Mouse (Mus musculus) stomach, embryonic 15.5 days (tissue): ENCODE data around the gene Zglp1. TPM values are rescaled to one million over a fixed set of nuclear protein-coding genes. Genes with fewer than 3 reads are reported as not detected.
A peak's percentile ranks its signal among the peaks of the same experiment; 100 is the strongest.

Source experiments
- ATAC-seq: fragments of 200-750 bp; cut with Nextera tagmentation; 2 replicates; pipeline ENCODE4 v1.8.0; 2017; ENCODE audit warnings: low read depth, moderate number of reproducible peaks, moderate TSS enrichment; ENCODE audit not compliant: insufficient read depth, low FRiP score
- H3K27ac ChIP-seq: fragments of 300-500 bp; sonication (generic); 2 replicates; pipeline ENCODE4 v1.5.1; 2015; ENCODE audit warnings: mild to moderate bottlenecking, inconsistent platforms
- H3K27me3 ChIP-seq: fragments of 300-500 bp; sonication (generic); replicated peaks from 2 replicates; pipeline ENCODE4 v1.6.1; 2015; ENCODE audit warnings: inconsistent platforms
- H3K36me3 ChIP-seq: fragments of 300-500 bp; sonication (generic); 2 replicates; pipeline ENCODE4 v1.6.1; 2015; ENCODE audit warnings: inconsistent platforms
- H3K4me1 ChIP-seq: fragments of 300-500 bp; sonication (generic); 2 replicates; pipeline ENCODE4 v1.6.1; 2015; ENCODE audit warnings: inconsistent platforms
- H3K4me2 ChIP-seq: fragments of 300-500 bp; sonication (generic); 2 replicates; pipeline ENCODE4 v1.6.1; 2015; ENCODE audit warnings: mild to moderate bottlenecking, inconsistent platforms
- H3K4me3 ChIP-seq: fragments of 300-500 bp; sonication (generic); replicated peaks from 2 replicates; pipeline ENCODE4 v1.5.1; 2015; ENCODE audit warnings: inconsistent platforms
- H3K9ac ChIP-seq: fragments of 300-500 bp; sonication (generic); 2 replicates; pipeline ENCODE4 v1.6.1; 2015; ENCODE audit warnings: inconsistent platforms
- H3K9me3 ChIP-seq: fragments of 300-500 bp; sonication (generic); 2 replicates; pipeline ENCODE4 v1.6.1; 2016; ENCODE audit warnings: inconsistent platforms
- WGBS: fragments of 180-500 bp; shearing (Covaris S2); methylation state at CpG from one replicate; pipeline ENCODE4 v1.1.7; 2015; 5-methylcytosine and 5-hydroxymethylcytosine counted together
- polyA plus RNA-seq: library from polyadenylated mRNA; unstranded; fragments of >200 nt; fragmentation: Nextera tagmentation; extraction: Ambion mirVana; gene quantifications from 2 replicates; pipeline ENCODE4 v1.2.1, GENCODE M21; 2015

The Zglp1 gene
- polyA plus RNA-seq, 1 experiment from 2014 or later = not detected

- ATAC-seq = no peak
- no peak overlapping the region for H3K27ac ChIP-seq
- H3K9me3 ChIP-seq = no peaks in the 10 kb centered on the region
- H3K4me3 ChIP-seq = no peak overlapping the region
- 93% methylated on average over 9 of the region's 9 CpGs for WGBS
- no peak overlapping the region for H3K9ac ChIP-seq
- no peak overlapping the region for H3K4me2 ChIP-seq
- H3K4me1 ChIP-seq = peaks cover 11% of the 10 kb centered on the region
- peaks cover 19% of the 10 kb centered on the region for H3K36me3 ChIP-seq
- H3K27me3 ChIP-seq = no peaks in the 10 kb centered on the region
Observed at GRCm38 (mm10) chr9:21093423-21093822, 26.5 kb upstream of the Zglp1 start.

- no peaks in the 10 kb centered on the region for H3K9me3 ChIP-seq
- H3K9ac ChIP-seq = peak within 1 kb of the TSS; percentile 62
- peaks cover 28% of the 10 kb centered on the region for H3K36me3 ChIP-seq
- peak within 1 kb of the TSS; percentile 71 for H3K4me2 ChIP-seq
- peak; percentile 100 for ATAC-seq
- no peaks in the 10 kb centered on the region for H3K27me3 ChIP-seq
- H3K27ac ChIP-seq = peak within 1 kb of the TSS; percentile 92
- peaks cover 11% of the 10 kb centered on the region for H3K4me1 ChIP-seq
- under 1% methylated on average over 54 of the region's 54 CpGs for WGBS
- H3K4me3 ChIP-seq = peak within 1 kb of the TSS; percentile 75
Observed at GRCm38 (mm10) chr9:21091707-21092320, 24.9 kb upstream of the Zglp1 start, which contains the start of the genes Gm38431 and Raver1. Gm38431 (minus strand) TSS chr9:21091997. Raver1 (minus strand) TSS chr9:21092008.

- peak; percentile 3; the same call in 1 of the 2 replicates for ATAC-seq
- Histone ChIP-seq H3K9ac (peak overlapping the region; percentile 62), H3K4me1 (peaks cover 11% of the 10 kb centered on the region), H3K36me3 (peaks cover 35% of the 10 kb centered on the region), H3K27ac (peak overlapping the region; percentile 92), H3K9me3 (no peaks in the 10 kb centered on the region), H3K27me3 (no peaks in the 10 kb centered on the region), H3K4me2 (peak overlapping the region; percentile 71), H3K4me3 (peak overlapping the region; percentile 75)
- 2% methylated on average over 24 of the region's 24 CpGs for WGBS
Observed at GRCm38 (mm10) chr9:21090972-21091706, 24.2 kb upstream of the Zglp1 start.

GRCm38 (mm10) chr9:21090537-21090936 lies 23.6 kb upstream of the Zglp1 start:
- Histone ChIP-seq H3K36me3 (peaks cover 41% of the 10 kb centered on the region), H3K4me3 (peak overlapping the region; percentile 75), H3K9me3 (no peaks in the 10 kb centered on the region), H3K4me2 (peak overlapping the region; percentile 71), H3K27ac (peak overlapping the region; percentile 92; the same call in 1 of the 2 replicates), H3K9ac (peak overlapping the region; percentile 62; the same call in 1 of the 2 replicates), H3K27me3 (no peaks in the 10 kb centered on the region), H3K4me1 (peaks cover 11% of the 10 kb centered on the region)
- WGBS = 85% methylated on average over 1 of the region's 1 CpGs
- ATAC-seq = no peak

DNA sequence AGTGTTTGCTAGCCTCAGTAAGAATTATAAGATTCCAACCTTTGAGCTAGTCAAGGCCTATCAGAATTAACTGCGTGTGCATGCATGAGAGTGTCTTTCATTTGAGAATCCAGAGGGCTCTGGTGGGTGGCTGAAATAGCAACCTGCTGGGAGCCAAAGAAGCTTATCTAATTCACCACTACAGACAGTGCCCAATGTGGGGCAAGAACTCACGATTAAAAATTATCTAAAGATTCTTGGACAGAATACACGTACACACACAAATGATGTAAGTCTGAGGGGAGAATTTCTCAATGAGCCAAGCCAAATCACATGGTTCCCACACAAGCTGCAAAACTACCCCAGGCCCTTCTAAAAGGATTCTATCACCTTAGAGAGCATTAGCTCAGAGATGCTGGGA lies 16.4 kb upstream of the Zglp1 start:
- Histone ChIP-seq H3K27me3 (no peaks in the 10 kb centered on the region), H3K4me1 (no peaks in the 10 kb centered on the region), H3K36me3 (peaks cover 81% of the 10 kb centered on the region), H3K27ac (no peak overlapping the region), H3K4me3 (no peak overlapping the region), H3K9ac (no peak overlapping the region), H3K4me2 (no peak overlapping the region), H3K9me3 (no peaks in the 10 kb centered on the region)
- ATAC-seq = no peak
- 85% methylated on average over 3 of the region's 3 CpGs for WGBS

GRCm38 (mm10) chr9:21081127-21081526 lies 14.2 kb upstream of the Zglp1 start:
- Histone ChIP-seq H3K9me3 (no peaks in the 10 kb centered on the region), H3K9ac (no peak overlapping the region), H3K27me3 (no peaks in the 10 kb centered on the region), H3K4me2 (no peak overlapping the region), H3K36me3 (peaks cover 83% of the 10 kb centered on the region), H3K27ac (no peak overlapping the region), H3K4me1 (no peaks in the 10 kb centered on the region), H3K4me3 (no peak overlapping the region)
- WGBS = 89% methylated on average over 9 of the region's 9 CpGs
- no peak for ATAC-seq

- Histone ChIP-seq H3K36me3 (peaks cover 48% of the 10 kb centered on the region), H3K4me3 (no peak overlapping the region), H3K9me3 (no peaks in the 10 kb centered on the region), H3K27me3 (no peaks in the 10 kb centered on the region), H3K4me2 (no peak overlapping the region), H3K9ac (no peak overlapping the region), H3K27ac (no peak overlapping the region), H3K4me1 (peaks cover 15% of the 10 kb centered on the region)
- WGBS = 90% methylated on average over 3 of the region's 3 CpGs
- no peak for ATAC-seq
Observed at GRCm38 (mm10) chr9:21075625-21076024, 8.7 kb upstream of the Zglp1 start.

DNA sequence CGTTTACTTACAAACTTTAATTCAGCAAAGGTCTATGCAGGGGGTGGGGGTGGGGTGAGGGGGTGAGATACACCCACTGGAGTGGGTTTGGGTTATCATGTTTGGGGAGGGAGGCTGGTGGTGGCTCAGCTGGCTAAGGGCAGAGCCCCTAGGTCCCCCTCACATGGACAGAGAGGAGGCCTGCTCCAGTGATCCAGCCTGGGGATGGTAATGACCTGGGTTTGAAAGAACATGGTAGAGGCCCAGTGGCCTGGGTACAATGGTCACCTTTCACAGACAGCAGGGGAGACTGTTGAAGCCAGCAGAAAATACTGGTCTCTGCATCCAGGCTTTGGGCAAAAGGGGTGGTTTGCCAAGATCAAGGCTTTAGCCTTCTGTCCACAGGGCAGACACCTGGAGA lies 7.3 kb upstream of the Zglp1 start:
- peaks cover 15% of the 10 kb centered on the region for H3K4me1 ChIP-seq
- peak overlapping the region; percentile 52; the same call in 1 of the 2 replicates for H3K27ac ChIP-seq
- H3K36me3 ChIP-seq = peaks cover 39% of the 10 kb centered on the region
- no peak overlapping the region for H3K9ac ChIP-seq
- no peak overlapping the region for H3K4me2 ChIP-seq
- no peak for ATAC-seq
- no peak overlapping the region for H3K4me3 ChIP-seq
- H3K9me3 ChIP-seq = no peaks in the 10 kb centered on the region
- H3K27me3 ChIP-seq = no peaks in the 10 kb centered on the region
- 81% methylated on average over 1 of the region's 1 CpGs for WGBS

- Histone ChIP-seq H3K9ac (peak within 1 kb of the TSS; percentile 90), H3K9me3 (no peaks in the 10 kb centered on the region), H3K4me3 (peak within 1 kb of the TSS; percentile 93), H3K27me3 (no peaks in the 10 kb centered on the region), H3K36me3 (peaks cover 31% of the 10 kb centered on the region), H3K4me2 (peak within 1 kb of the TSS; percentile 91), H3K27ac (peak within 1 kb of the TSS; percentile 52), H3K4me1 (peaks cover 15% of the 10 kb centered on the region)
- ATAC-seq = peak; percentile 94
- 2% methylated on average over 58 of the region's 58 CpGs for WGBS
Observed at GRCm38 (mm10) chr9:21073044-21073840, 6.3 kb upstream of the Zglp1 start, which contains the start of the genes Gm49373 and Fdx1l. Gm49373 (minus strand) TSS chr9:21073096. Fdx1l (minus strand) TSS chr9:21073614.

- WGBS = 9% methylated on average over 4 of the region's 4 CpGs
- Histone ChIP-seq H3K9ac (peak overlapping the region; percentile 90), H3K9me3 (no peaks in the 10 kb centered on the region), H3K4me3 (peak overlapping the region; percentile 93), H3K4me1 (peaks cover 15% of the 10 kb centered on the region), H3K27ac (peak overlapping the region; percentile 52), H3K4me2 (peak overlapping the region; percentile 91), H3K27me3 (no peaks in the 10 kb centered on the region), H3K36me3 (peaks cover 25% of the 10 kb centered on the region)
- ATAC-seq = 0 out of 2 replicates have a peak, but pooled peaks have one; percentile 14
Observed at GRCm38 (mm10) chr9:21072641-21073040, 5.7 kb upstream of the Zglp1 start.

GRCm38 (mm10) chr9:21062928-21063327 lies 4.0 kb downstream of the Zglp1 start:
- ATAC-seq = no peak
- Histone ChIP-seq H3K27ac (no peak overlapping the region), H3K9me3 (no peaks in the 10 kb centered on the region), H3K4me2 (no peak overlapping the region), H3K27me3 (no peaks in the 10 kb centered on the region), H3K36me3 (peaks cover 21% of the 10 kb centered on the region), H3K4me3 (no peak overlapping the region), H3K4me1 (no peaks in the 10 kb centered on the region), H3K9ac (no peak overlapping the region)
- WGBS = 89% methylated on average over 2 of the region's 2 CpGs
